Mouse (Mus musculus) heart, adult 2 months (tissue): Measurements from ENCODE around the gene Gpr152.
"Not testable (repeated sequence)": the region's sequence is repeated elsewhere in the genome, so short reads cannot be mapped to it uniquely, and the experiment has no call there.

ENCODE experiments used
- CTCF ChIP-seq: fragments of 200-600 bp; IDR thresholded peaks from 2 replicates; pipeline ENCODE4 v1.8.1; 2022; ENCODE audit warnings: antibody characterized with exemption, mild to moderate bottlenecking, moderate library complexity
- POLR2A ChIP-seq: fragments of 200-500 bp; IDR thresholded peaks from 2 replicates; pipeline ENCODE4 v1.6.1; 2011; ENCODE audit warnings: mild to moderate bottlenecking, low read depth, low read length, control low read depth; ENCODE audit not compliant: insufficient read depth

GRCm38 (mm10) chr19:4121896-4122295, 17.7 kb upstream of the Gpr152 start:
- not testable (repeated sequence) for TF ChIP-seq CTCF, POLR2A
